Mouse (Mus musculus): ENCODE measurements around the gene Hmga1b. TPM values are rescaled to one million over a fixed set of nuclear protein-coding genes. Genes with fewer than 3 reads are reported as not detected.
A peak's percentile ranks its signal among the peaks of the same experiment; 100 is the strongest.

The Hmga1b gene
- polyA plus RNA-seq, 1 experiment from 2014 or later: 7.8 TPM

DNA sequence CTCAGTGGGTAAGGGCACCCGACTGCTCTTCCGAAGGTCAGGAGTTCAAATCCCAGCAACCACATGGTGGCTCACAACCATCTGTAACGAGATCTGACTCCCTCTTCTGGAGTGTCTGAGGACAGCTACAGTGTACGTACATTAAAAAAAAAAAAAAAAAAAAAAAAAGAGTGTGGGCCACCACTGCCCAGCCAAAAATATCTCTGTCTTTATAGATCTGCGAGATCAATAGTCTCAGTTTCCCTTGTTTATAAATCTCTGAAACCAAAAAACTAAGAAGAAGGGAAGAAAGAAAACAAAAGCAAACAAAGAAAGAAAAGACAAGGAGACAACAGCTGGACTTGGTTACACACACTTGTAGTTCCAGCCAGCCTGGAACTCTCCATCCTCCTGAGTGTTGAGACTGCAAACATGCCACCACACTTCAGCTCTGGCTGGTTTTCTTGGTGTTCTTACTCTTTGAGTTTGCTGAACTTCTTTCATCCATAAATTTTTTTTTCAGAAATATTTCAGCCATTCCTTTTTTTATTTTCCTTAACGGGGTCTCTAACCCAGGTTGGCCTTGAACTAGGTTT is 36.8 kb downstream of the Hmga1b start:
- Histone ChIP-seq H3K9ac (ENCODE audit: low read length) (no peak overlapping the region), H3K4me1 (replicated peaks; ENCODE audit: control insufficient read depth, insufficient read depth, low read length) (peaks cover 17% of the 10 kb centered on the region), H3K4me2 (ENCODE audit: low read length) (peak overlapping the region; percentile 20; the same call in 1 of the 2 replicates), H3K36me3 (ENCODE audit: control insufficient read depth, insufficient read depth, low read length) (no peaks in the 10 kb centered on the region), H3K27ac (ENCODE audit: low read depth) (no peak overlapping the region; the same call in 1 of the 2 replicates), H3K9me3 (ENCODE audit: control insufficient read depth, low read length) (no peaks in the 10 kb centered on the region), H3K27me3 (replicated peaks; ENCODE audit: control insufficient read depth, insufficient read depth, low read length) (no peaks in the 10 kb centered on the region), H3K4me3 (ENCODE audit: low read depth, low read length) (no peak overlapping the region)
- DNase-seq (ENCODE audit: low spot score) (no peak), ATAC-seq (replicated peaks; ENCODE audit: low FRiP score, low TSS enrichment, low read depth) (no peak)
- 72% methylated on average over 6 of the region's 6 CpGs for WGBS

DNA sequence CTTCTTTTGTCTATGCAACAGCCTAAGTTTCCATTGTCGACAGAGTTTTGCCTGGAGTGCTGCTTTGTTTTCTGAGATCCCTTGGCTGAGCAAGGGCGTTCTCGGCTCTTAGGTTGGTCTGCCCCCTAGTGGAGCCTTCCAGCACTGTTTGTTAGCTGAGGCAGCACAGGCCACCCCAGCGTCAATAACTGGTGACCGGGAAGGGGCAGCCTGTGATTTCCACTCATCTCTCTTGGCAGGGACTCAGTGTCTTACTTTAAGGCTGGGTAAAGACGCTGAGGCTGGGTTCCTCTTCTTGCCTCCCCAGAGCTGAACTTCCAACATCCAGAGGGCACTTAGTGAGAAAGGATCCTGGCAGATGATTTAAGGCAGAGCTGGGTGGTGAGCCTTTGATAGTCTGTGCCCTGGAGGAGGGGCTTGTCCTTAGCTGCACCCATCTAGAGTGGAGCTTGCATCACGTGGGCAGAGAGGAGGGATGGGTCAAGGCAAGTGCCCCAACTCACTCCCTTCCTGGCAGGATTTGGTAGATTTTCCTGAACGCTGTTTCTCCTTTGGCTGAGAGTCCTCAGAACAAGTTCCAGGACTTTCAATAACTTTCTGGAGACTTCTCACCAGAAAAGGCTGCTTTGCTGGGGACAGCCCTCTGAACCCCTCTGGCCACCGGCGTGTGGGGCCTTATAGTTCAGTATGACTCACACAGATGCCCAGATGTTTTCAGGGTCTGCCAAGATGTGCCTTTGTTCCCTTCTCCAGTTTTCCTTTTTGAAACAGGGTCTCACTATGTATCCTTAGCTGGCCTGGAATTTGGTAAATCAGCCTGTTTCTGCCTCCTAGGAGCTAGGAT is 37.7 kb downstream of the Hmga1b start:
- 10% methylated on average over 10 of the region's 10 CpGs for WGBS
- DNase-seq (ENCODE audit: low spot score) (peak; percentile 95), ATAC-seq (replicated peaks; ENCODE audit: low FRiP score, low TSS enrichment, low read depth) (peak; percentile 65)
- H3K9me3 ChIP-seq (ENCODE audit: control insufficient read depth, low read length): no peaks in the 10 kb centered on the region
- no peak overlapping the region for H3K4me3 ChIP-seq (ENCODE audit: low read depth, low read length)
- H3K4me1 ChIP-seq (replicated peaks; ENCODE audit: control insufficient read depth, insufficient read depth, low read length): peaks cover 14% of the 10 kb centered on the region
- no peaks in the 10 kb centered on the region for H3K27me3 ChIP-seq (replicated peaks; ENCODE audit: control insufficient read depth, insufficient read depth, low read length)
- H3K9ac ChIP-seq (ENCODE audit: low read length): 0 out of 2 replicates have a peak overlapping the region, but pooled peaks have one; percentile 7
- peaks cover 3% of the 10 kb centered on the region; the same call in 1 of the 2 replicates for H3K36me3 ChIP-seq (ENCODE audit: control insufficient read depth, insufficient read depth, low read length)
- H3K27ac ChIP-seq (ENCODE audit: low read depth): 0 out of 2 replicates have a peak overlapping the region, but pooled peaks have one; percentile 7
- H3K4me2 ChIP-seq (ENCODE audit: low read length): peak overlapping the region; percentile 20; the same call in 1 of the 2 replicates

DNA sequence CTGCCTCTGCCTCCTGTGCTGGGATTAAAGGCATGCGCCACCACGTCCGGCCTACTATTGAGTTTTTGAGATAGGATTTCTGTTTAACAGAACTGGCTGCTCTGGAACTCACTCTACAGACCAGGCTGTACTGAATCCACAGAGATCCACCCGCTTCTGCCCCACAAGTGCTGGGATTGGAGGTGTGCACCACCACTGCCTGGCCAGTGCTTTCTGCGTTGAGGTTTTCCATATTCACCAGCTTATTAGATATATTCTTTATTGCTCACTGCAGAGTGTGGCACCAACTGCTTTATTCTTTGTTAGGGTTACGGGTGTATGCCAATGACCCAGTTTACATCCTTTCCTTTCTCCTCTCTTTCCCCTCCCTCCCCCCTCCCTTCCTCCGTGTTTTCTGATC is 41.7 kb downstream of the Hmga1b start:
- DNase-seq (ENCODE audit: low spot score) (no peak), ATAC-seq (replicated peaks; ENCODE audit: low FRiP score, low TSS enrichment, low read depth) (no peak)
- Histone ChIP-seq H3K27me3 (replicated peaks; ENCODE audit: control insufficient read depth, insufficient read depth, low read length) (no peaks in the 10 kb centered on the region), H3K4me2 (ENCODE audit: low read length) (no peak overlapping the region), H3K9ac (ENCODE audit: low read length) (no peak overlapping the region), H3K4me3 (ENCODE audit: low read depth, low read length) (no peak overlapping the region), H3K36me3 (ENCODE audit: control insufficient read depth, insufficient read depth, low read length) (peaks cover 43% of the 10 kb centered on the region), H3K27ac (ENCODE audit: low read depth) (no peak overlapping the region), H3K9me3 (ENCODE audit: control insufficient read depth, low read length) (no peaks in the 10 kb centered on the region), H3K4me1 (replicated peaks; ENCODE audit: control insufficient read depth, insufficient read depth, low read length) (peaks cover 10% of the 10 kb centered on the region; the same call in 1 of the 2 replicates)
- whole genome bisulfite sequencing: 77% methylated on average over 7 of the region's 7 CpGs

DNA sequence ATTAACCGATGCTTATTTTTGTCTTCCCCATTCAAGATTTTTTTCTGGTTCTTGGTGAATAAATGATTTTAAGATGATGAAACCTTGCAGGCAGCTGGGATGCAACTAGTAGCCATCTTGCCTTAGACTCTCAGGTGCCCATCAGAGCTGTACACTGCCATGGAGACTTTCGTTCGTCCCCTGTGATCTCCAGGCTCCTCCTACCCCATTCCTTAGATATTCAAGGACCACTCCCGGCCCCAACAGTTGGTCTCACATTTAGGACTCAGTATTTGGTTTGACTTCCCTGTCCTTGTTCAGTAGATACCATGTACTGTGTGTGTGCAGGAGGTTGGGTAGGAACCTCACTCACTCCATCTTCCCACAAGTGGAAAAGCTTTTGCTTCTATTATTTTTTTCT is 42.2 kb downstream of the Hmga1b start:
- Histone ChIP-seq H3K27ac (ENCODE audit: low read depth) (no peak overlapping the region), H3K4me3 (ENCODE audit: low read depth, low read length) (no peak overlapping the region), H3K4me1 (replicated peaks; ENCODE audit: control insufficient read depth, insufficient read depth, low read length) (peaks cover 7% of the 10 kb centered on the region; the same call in 1 of the 2 replicates), H3K9ac (ENCODE audit: low read length) (no peak overlapping the region), H3K36me3 (ENCODE audit: control insufficient read depth, insufficient read depth, low read length) (peaks cover 48% of the 10 kb centered on the region), H3K27me3 (replicated peaks; ENCODE audit: control insufficient read depth, insufficient read depth, low read length) (no peaks in the 10 kb centered on the region), H3K4me2 (ENCODE audit: low read length) (no peak overlapping the region), H3K9me3 (ENCODE audit: control insufficient read depth, low read length) (no peaks in the 10 kb centered on the region)
- ATAC-seq (replicated peaks; ENCODE audit: low FRiP score, low TSS enrichment, low read depth) (no peak), DNase-seq (ENCODE audit: low spot score) (no peak)
- WGBS: 67% methylated on average over 4 of the region's 4 CpGs

DNA sequence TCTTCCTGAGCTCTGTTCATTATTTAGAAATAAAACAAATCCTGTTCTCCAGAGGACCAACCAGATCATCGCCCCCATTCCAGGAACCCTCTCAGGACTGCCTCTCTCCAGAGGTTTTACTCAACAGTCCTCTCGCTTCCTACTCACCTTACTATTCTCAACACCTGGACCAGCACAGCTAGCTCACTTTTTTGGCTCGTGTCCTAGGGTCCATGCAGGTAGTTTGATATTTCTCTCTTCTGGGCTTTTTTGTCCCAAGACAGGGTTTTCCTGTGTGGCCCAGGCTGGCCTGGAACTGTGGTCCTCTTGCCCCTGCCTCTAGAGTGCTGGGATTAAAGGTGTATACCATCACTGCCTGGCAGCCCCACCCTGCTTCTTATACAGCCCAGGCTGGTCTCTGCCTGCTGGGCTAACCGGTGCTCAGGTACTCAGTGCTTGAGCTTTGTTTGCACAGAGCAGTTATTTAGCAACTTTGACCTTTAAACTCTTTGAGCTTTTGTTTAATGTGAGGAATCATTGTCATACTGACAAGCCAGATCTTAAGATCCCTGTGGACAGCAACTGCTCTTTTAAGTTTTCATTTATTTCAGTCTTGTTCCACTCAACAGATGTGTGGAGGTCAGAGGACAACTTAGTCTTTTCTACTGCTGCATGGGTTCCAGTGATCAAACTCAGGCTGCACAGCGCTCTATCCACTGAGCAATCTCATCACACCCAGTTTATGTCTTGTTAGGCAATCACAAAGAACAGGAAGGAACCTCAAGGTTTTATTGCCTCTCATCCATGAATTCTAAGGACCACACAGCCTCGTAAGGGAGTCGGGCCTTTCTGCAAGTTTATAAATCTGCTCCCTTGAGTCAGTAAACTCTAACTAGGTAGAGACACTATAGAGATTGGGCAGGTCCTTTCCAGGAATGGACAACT is 43.0 kb downstream of the Hmga1b start:
- peak; percentile 51 for ATAC-seq (replicated peaks; ENCODE audit: low FRiP score, low TSS enrichment, low read depth)

DNA sequence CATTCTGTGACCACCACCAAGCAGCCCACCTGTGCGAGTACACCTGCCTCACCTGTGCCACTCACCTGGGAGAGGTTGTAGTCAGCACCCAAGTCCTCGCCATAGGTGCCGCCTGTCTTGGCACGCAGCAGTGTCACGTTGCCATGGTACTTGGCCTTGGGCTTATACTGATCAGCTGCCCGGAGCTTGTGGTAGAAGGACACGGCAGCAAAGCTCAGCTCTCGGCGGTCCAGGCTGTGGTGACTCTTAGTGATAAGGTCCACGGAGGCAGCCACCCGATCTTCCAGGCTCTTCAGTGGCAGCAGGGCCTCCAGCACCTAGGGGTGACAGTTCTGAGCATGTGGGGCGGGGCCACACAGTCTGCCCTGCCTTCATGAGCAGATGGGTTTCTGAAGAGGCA is 45.4 kb downstream of the Hmga1b start:
- Histone ChIP-seq H3K9ac (ENCODE audit: low read length) (no peak overlapping the region), H3K4me1 (replicated peaks; ENCODE audit: control insufficient read depth, insufficient read depth, low read length) (no peaks in the 10 kb centered on the region), H3K4me3 (ENCODE audit: low read depth, low read length) (no peak overlapping the region), H3K36me3 (ENCODE audit: control insufficient read depth, insufficient read depth, low read length) (peaks cover 80% of the 10 kb centered on the region), H3K27me3 (replicated peaks; ENCODE audit: control insufficient read depth, insufficient read depth, low read length) (no peaks in the 10 kb centered on the region), H3K9me3 (ENCODE audit: control insufficient read depth, low read length) (no peaks in the 10 kb centered on the region), H3K4me2 (ENCODE audit: low read length) (no peak overlapping the region), H3K27ac (ENCODE audit: low read depth) (no peak overlapping the region)
- ATAC-seq (replicated peaks; ENCODE audit: low FRiP score, low TSS enrichment, low read depth) (no peak), DNase-seq (ENCODE audit: low spot score) (no peak)
- WGBS: 92% methylated on average over 12 of the region's 12 CpGs

More for the DNA sequence above, 43.0 kb downstream of the Hmga1b start:
- DNase-seq (ENCODE audit: low spot score): no peak
- Histone ChIP-seq H3K4me3 (ENCODE audit: low read depth, low read length) (no peak overlapping the region), H3K4me2 (ENCODE audit: low read length) (no peak overlapping the region), H3K36me3 (ENCODE audit: control insufficient read depth, insufficient read depth, low read length) (peaks cover 57% of the 10 kb centered on the region), H3K27ac (ENCODE audit: low read depth) (no peak overlapping the region; the same call in 1 of the 2 replicates), H3K27me3 (replicated peaks; ENCODE audit: control insufficient read depth, insufficient read depth, low read length) (no peaks in the 10 kb centered on the region), H3K9ac (ENCODE audit: low read length) (no peak overlapping the region), H3K9me3 (ENCODE audit: control insufficient read depth, low read length) (no peaks in the 10 kb centered on the region), H3K4me1 (replicated peaks; ENCODE audit: control insufficient read depth, insufficient read depth, low read length) (no peaks in the 10 kb centered on the region)
- WGBS: 75% methylated on average over 7 of the region's 7 CpGs

DNA sequence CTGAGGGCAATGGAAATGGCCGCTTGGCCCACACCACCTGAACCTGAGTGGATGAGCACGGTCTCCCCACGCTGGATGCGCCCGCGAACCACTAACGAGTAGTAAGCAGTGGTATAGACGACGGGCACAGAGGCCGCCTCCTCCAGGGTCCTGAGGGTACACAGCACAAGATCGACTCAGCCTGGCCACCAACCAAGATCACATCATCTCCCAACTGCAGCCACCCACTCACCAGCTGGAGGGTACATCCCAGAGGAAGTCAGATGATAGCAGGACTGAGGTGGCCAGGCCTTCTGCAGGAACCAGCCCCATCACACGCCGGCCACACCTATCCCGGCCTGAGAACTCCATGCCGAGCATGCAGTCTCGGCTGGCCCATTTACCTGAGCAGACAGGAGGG is 49.5 kb downstream of the Hmga1b start:
- H3K27ac ChIP-seq (ENCODE audit: low read depth): no peak overlapping the region
- 95% methylated on average over 16 of the region's 16 CpGs for WGBS
- H3K27me3 ChIP-seq (replicated peaks; ENCODE audit: control insufficient read depth, insufficient read depth, low read length): no peaks in the 10 kb centered on the region
- H3K4me1 ChIP-seq (replicated peaks; ENCODE audit: control insufficient read depth, insufficient read depth, low read length): no peaks in the 10 kb centered on the region
- no peak overlapping the region for H3K9ac ChIP-seq (ENCODE audit: low read length)
- DNase-seq (ENCODE audit: low spot score) (no peak), ATAC-seq (replicated peaks; ENCODE audit: low FRiP score, low TSS enrichment, low read depth) (no peak)
- peaks cover 100% of the 10 kb centered on the region for H3K36me3 ChIP-seq (ENCODE audit: control insufficient read depth, insufficient read depth, low read length)
- H3K4me2 ChIP-seq (ENCODE audit: low read length): no peak overlapping the region
- H3K4me3 ChIP-seq (ENCODE audit: low read depth, low read length): no peak overlapping the region
- H3K9me3 ChIP-seq (ENCODE audit: control insufficient read depth, low read length): no peaks in the 10 kb centered on the region

Measured in intestine, embryonic 14.5 days (tissue).